Mouse (Mus musculus): ENCODE measurements at regions not wholly inside any gene's neighbourhood (a gene's known extent, or its start where the extent isn't known, plus 50 kb on each side); places are given as distances from the start of the nearest gene placed in this dataset.

DNA sequence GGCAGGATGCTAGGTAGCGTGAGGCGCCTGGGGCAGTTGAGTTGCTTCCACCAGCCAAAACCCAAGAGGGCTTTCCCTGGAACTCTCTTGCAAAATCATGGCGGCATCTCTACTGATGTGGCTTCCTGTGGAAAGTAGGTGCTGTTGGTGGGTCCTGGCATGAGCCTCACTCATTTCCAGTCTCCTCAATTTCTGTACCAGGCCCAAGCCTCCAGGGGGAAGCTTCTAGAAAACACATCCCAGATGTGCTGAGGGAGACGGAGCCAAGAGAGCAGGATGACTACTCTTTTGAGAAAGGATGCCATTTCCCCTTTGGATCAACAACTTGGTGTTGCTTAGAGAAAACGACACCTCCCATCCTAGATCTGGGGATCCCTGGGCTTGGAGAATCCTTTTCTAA is 50.9 kb upstream of the 1600014C23Rik start:
- DNase-seq: no peak

Measured in right cerebral cortex, postnatal 25 days (tissue).